Mouse (Mus musculus) embryonic facial prominence, embryonic 15.5 days (tissue): ENCODE data around the gene Atxn1. TPM values are rescaled to one million over a fixed set of nuclear protein-coding genes. Genes with fewer than 3 reads are reported as not detected.

ENCODE experiments used
- ATAC-seq: fragments of 200-750 bp; cut with Nextera tagmentation; 2 replicates; pipeline ENCODE4 v1.8.0; 2017; ENCODE audit warnings: low read depth, moderate TSS enrichment; ENCODE audit not compliant: insufficient number of reproducible peaks, low FRiP score, low TSS enrichment
- H3K27ac ChIP-seq: fragments of 300-500 bp; sonication (generic); replicated peaks from 2 replicates; pipeline ENCODE4 v1.5.1; 2015; ENCODE audit warnings: mild to moderate bottlenecking, inconsistent platforms
- H3K27me3 ChIP-seq: fragments of 300-500 bp; sonication (generic); 2 replicates; pipeline ENCODE4 v1.6.1; 2015; ENCODE audit warnings: inconsistent platforms
- H3K36me3 ChIP-seq: fragments of 300-500 bp; sonication (generic); 2 replicates; pipeline ENCODE4 v1.6.1; 2015; ENCODE audit warnings: mild to moderate bottlenecking, inconsistent platforms
- H3K4me1 ChIP-seq: fragments of 300-500 bp; sonication (generic); 2 replicates; pipeline ENCODE4 v1.6.1; 2015; ENCODE audit warnings: inconsistent platforms
- H3K4me2 ChIP-seq: fragments of 300-500 bp; sonication (generic); replicated peaks from 2 replicates; pipeline ENCODE4 v1.6.1; 2015; ENCODE audit warnings: mild to moderate bottlenecking, inconsistent platforms
- H3K4me3 ChIP-seq: fragments of 300-500 bp; sonication (generic); replicated peaks from 2 replicates; pipeline ENCODE4 v1.5.1; 2015; ENCODE audit warnings: mild to moderate bottlenecking, inconsistent platforms
- H3K9ac ChIP-seq: fragments of 300-500 bp; sonication (generic); 2 replicates; pipeline ENCODE4 v1.6.1; 2015; ENCODE audit warnings: inconsistent platforms
- H3K9me3 ChIP-seq: fragments of 300-500 bp; sonication (generic); replicated peaks from 2 replicates; pipeline ENCODE4 v1.6.1; 2016; ENCODE audit warnings: inconsistent platforms
- WGBS: fragments of 180-500 bp; shearing (Covaris S2); methylation state at CpG from one replicate; pipeline ENCODE4 v1.1.7; 2015; 5-methylcytosine and 5-hydroxymethylcytosine counted together
- polyA plus RNA-seq: library from polyadenylated mRNA; unstranded; fragments of >200 nt; fragmentation: Nextera tagmentation; extraction: Ambion mirVana; gene quantifications from 2 replicates; pipeline ENCODE4 v1.2.1, GENCODE M21; 2015

Gene Atxn1
- polyA plus RNA-seq, 1 experiment from 2014 or later, result 7.2 TPM

GRCm38 (mm10) chr13:45857416-45857815 is 107.4 kb downstream of the Atxn1 start:
- Histone ChIP-seq H3K9me3 (no peaks in the 10 kb centered on the region), H3K4me3 (no peak overlapping the region), H3K27me3 (no peaks in the 10 kb centered on the region), H3K9ac (no peak overlapping the region), H3K27ac (no peak overlapping the region), H3K4me1 (peaks cover 11% of the 10 kb centered on the region), H3K4me2 (no peak overlapping the region), H3K36me3 (no peaks in the 10 kb centered on the region)
- WGBS, result 88% methylated on average over 8 of the region's 8 CpGs
- ATAC-seq, result no peak

- no peak overlapping the region for H3K27ac ChIP-seq
- no peaks in the 10 kb centered on the region for H3K9me3 ChIP-seq
- H3K4me1 ChIP-seq, result no peaks in the 10 kb centered on the region
- no peak overlapping the region for H3K4me3 ChIP-seq
- 72% methylated on average over 5 of the region's 5 CpGs for WGBS
- ATAC-seq, result no peak
- H3K9ac ChIP-seq, result no peak overlapping the region
- H3K4me2 ChIP-seq, result no peak overlapping the region
- H3K36me3 ChIP-seq, result no peaks in the 10 kb centered on the region
- no peaks in the 10 kb centered on the region for H3K27me3 ChIP-seq
Measured at GRCm38 (mm10) chr13:45854531-45854930, 110.3 kb downstream of the Atxn1 start.

GRCm38 (mm10) chr13:45853691-45854090 is 111.1 kb downstream of the Atxn1 start:
- no peaks in the 10 kb centered on the region for H3K4me1 ChIP-seq
- no peaks in the 10 kb centered on the region for H3K36me3 ChIP-seq
- H3K27me3 ChIP-seq, result no peaks in the 10 kb centered on the region
- no peak overlapping the region for H3K9ac ChIP-seq
- H3K4me2 ChIP-seq, result no peak overlapping the region
- no peak for ATAC-seq
- no peak overlapping the region for H3K4me3 ChIP-seq
- H3K9me3 ChIP-seq, result no peaks in the 10 kb centered on the region
- H3K27ac ChIP-seq, result no peak overlapping the region
- whole genome bisulfite sequencing, result 66% methylated on average over 6 of the region's 6 CpGs

GRCm38 (mm10) chr13:45852288-45852687 is 112.5 kb downstream of the Atxn1 start:
- Histone ChIP-seq H3K9me3 (no peaks in the 10 kb centered on the region), H3K4me2 (no peak overlapping the region), H3K27ac (no peak overlapping the region), H3K4me1 (no peaks in the 10 kb centered on the region), H3K4me3 (no peak overlapping the region), H3K9ac (no peak overlapping the region), H3K36me3 (no peaks in the 10 kb centered on the region), H3K27me3 (no peaks in the 10 kb centered on the region)
- 76% methylated on average over 2 of the region's 2 CpGs for WGBS
- ATAC-seq, result no peak

- no peak overlapping the region for H3K27ac ChIP-seq
Measured at GRCm38 (mm10) chr13:45851746-45852145, 113.1 kb downstream of the Atxn1 start.

GRCm38 (mm10) chr13:45851156-45851555 is 113.7 kb downstream of the Atxn1 start:
- H3K36me3 ChIP-seq, result no peaks in the 10 kb centered on the region
- no peak overlapping the region for H3K4me3 ChIP-seq
- no peak overlapping the region for H3K4me2 ChIP-seq
- H3K4me1 ChIP-seq, result no peaks in the 10 kb centered on the region
- H3K9me3 ChIP-seq, result no peaks in the 10 kb centered on the region
- no peak for ATAC-seq
- 68% methylated on average over 4 of the region's 4 CpGs for WGBS
- H3K27ac ChIP-seq, result no peak overlapping the region
- no peak overlapping the region for H3K9ac ChIP-seq
- no peaks in the 10 kb centered on the region for H3K27me3 ChIP-seq

More at GRCm38 (mm10) chr13:45851746-45852145, 113.1 kb downstream of the Atxn1 start:
- Histone ChIP-seq H3K9ac (no peak overlapping the region), H3K4me2 (no peak overlapping the region), H3K9me3 (no peaks in the 10 kb centered on the region), H3K36me3 (no peaks in the 10 kb centered on the region), H3K4me1 (no peaks in the 10 kb centered on the region), H3K27me3 (no peaks in the 10 kb centered on the region), H3K4me3 (no peak overlapping the region)
- WGBS, result 80% methylated on average over 2 of the region's 2 CpGs
- ATAC-seq, result no peak

GRCm38 (mm10) chr13:45850181-45850974 is 114.4 kb downstream of the Atxn1 start:
- 88% methylated on average over 5 of the region's 5 CpGs for WGBS

GRCm38 (mm10) chr13:45849145-45850023 is 115.4 kb downstream of the Atxn1 start:
- H3K4me2 ChIP-seq, result no peak overlapping the region
- H3K36me3 ChIP-seq, result no peaks in the 10 kb centered on the region
- no peak overlapping the region; the same call in 1 of the 2 replicates for H3K27ac ChIP-seq
- no peaks in the 10 kb centered on the region for H3K9me3 ChIP-seq
- H3K4me1 ChIP-seq, result no peaks in the 10 kb centered on the region
- WGBS, result 86% methylated on average over 7 of the region's 7 CpGs
- ATAC-seq, result no peak
- no peak overlapping the region for H3K9ac ChIP-seq
- no peaks in the 10 kb centered on the region for H3K27me3 ChIP-seq
- no peak overlapping the region for H3K4me3 ChIP-seq

More at GRCm38 (mm10) chr13:45850181-45850974, 114.4 kb downstream of the Atxn1 start:
- no peaks in the 10 kb centered on the region for H3K4me1 ChIP-seq
- no peaks in the 10 kb centered on the region for H3K9me3 ChIP-seq
- H3K27ac ChIP-seq, result no peak overlapping the region
- no peak overlapping the region for H3K4me3 ChIP-seq
- H3K9ac ChIP-seq, result no peak overlapping the region
- H3K4me2 ChIP-seq, result no peak overlapping the region
- ATAC-seq, result no peak
- H3K36me3 ChIP-seq, result no peaks in the 10 kb centered on the region
- H3K27me3 ChIP-seq, result no peaks in the 10 kb centered on the region

GRCm38 (mm10) chr13:45842511-45843055 is 122.2 kb downstream of the Atxn1 start:
- H3K4me1 ChIP-seq, result no peaks in the 10 kb centered on the region
- H3K4me3 ChIP-seq, result no peak overlapping the region
- 59% methylated on average over 5 of the region's 5 CpGs for WGBS
- H3K27me3 ChIP-seq, result no peaks in the 10 kb centered on the region
- ATAC-seq, result no peak
- H3K9me3 ChIP-seq, result no peaks in the 10 kb centered on the region
- H3K4me2 ChIP-seq, result no peak overlapping the region
- H3K27ac ChIP-seq, result no peak overlapping the region
- H3K9ac ChIP-seq, result no peak overlapping the region
- no peaks in the 10 kb centered on the region for H3K36me3 ChIP-seq

- Histone ChIP-seq H3K27me3 (no peaks in the 10 kb centered on the region), H3K36me3 (no peaks in the 10 kb centered on the region), H3K4me3 (no peak overlapping the region), H3K9me3 (no peaks in the 10 kb centered on the region), H3K9ac (no peak overlapping the region), H3K4me1 (no peaks in the 10 kb centered on the region), H3K27ac (no peak overlapping the region), H3K4me2 (no peak overlapping the region)
- 58% methylated on average over 7 of the region's 7 CpGs for WGBS
- no peak for ATAC-seq
Measured at GRCm38 (mm10) chr13:45839901-45840300, 124.9 kb downstream of the Atxn1 start.

- no peak overlapping the region for H3K4me2 ChIP-seq
- no peaks in the 10 kb centered on the region for H3K4me1 ChIP-seq
- H3K36me3 ChIP-seq, result no peaks in the 10 kb centered on the region
- no peak for ATAC-seq
- no peak overlapping the region for H3K27ac ChIP-seq
- H3K27me3 ChIP-seq, result no peaks in the 10 kb centered on the region
- H3K9ac ChIP-seq, result no peak overlapping the region
- WGBS, result 70% methylated on average over 8 of the region's 8 CpGs
- H3K9me3 ChIP-seq, result no peaks in the 10 kb centered on the region
- H3K4me3 ChIP-seq, result no peak overlapping the region
Measured at GRCm38 (mm10) chr13:45837609-45838220, 127.1 kb downstream of the Atxn1 start.
